Mouse (Mus musculus) kidney, postnatal 0 days (tissue): ENCODE results near the gene Cryge. TPM values are rescaled to one million over a fixed set of nuclear protein-coding genes. Genes with fewer than 3 reads are reported as not detected.
A peak's percentile ranks its signal among the peaks of the same experiment; 100 is the strongest.

Experiments
- ATAC-seq: fragments of 200-750 bp; cut with Nextera tagmentation; replicated peaks from 2 replicates; pipeline ENCODE4 v1.8.0; 2017; ENCODE audit warnings: low read depth, moderate number of reproducible peaks, moderate TSS enrichment, moderate library complexity; ENCODE audit not compliant: low FRiP score
- DNase-seq: peaks from one replicate; pipeline ENCODE4 v3.0.0-alpha.2; 2016; ENCODE audit warnings: low spot score
- H3K27ac ChIP-seq: fragments of 300-500 bp; sonication (generic); 2 replicates; pipeline ENCODE4 v1.5.1; 2014; ENCODE audit warnings: mild to moderate bottlenecking
- H3K27me3 ChIP-seq: fragments of 300-500 bp; sonication (generic); 2 replicates; pipeline ENCODE4 v1.6.1; 2014; ENCODE audit warnings: low read length, mixed read lengths; ENCODE audit not compliant: insufficient read depth
- H3K36me3 ChIP-seq: fragments of 300-500 bp; sonication (generic); 2 replicates; pipeline ENCODE4 v1.6.1; 2014; ENCODE audit warnings: low read length, mixed read lengths; ENCODE audit not compliant: insufficient read depth
- H3K4me1 ChIP-seq: fragments of 300-500 bp; sonication (generic); replicated peaks from 2 replicates; pipeline ENCODE4 v1.6.1; 2014; ENCODE audit warnings: antibody characterized with exemption, low read length, mixed read lengths; ENCODE audit not compliant: insufficient read depth
- H3K4me2 ChIP-seq: fragments of 300-500 bp; sonication (generic); 2 replicates; pipeline ENCODE4 v1.6.1; 2014; ENCODE audit warnings: mild to moderate bottlenecking, low read length, moderate library complexity, mixed read lengths
- H3K4me3 ChIP-seq: fragments of 300-500 bp; sonication (generic); replicated peaks from 2 replicates; pipeline ENCODE4 v1.5.1; 2014; ENCODE audit warnings: low read depth, low read length
- H3K9ac ChIP-seq: fragments of 300-500 bp; sonication (generic); 2 replicates; pipeline ENCODE4 v1.6.1; 2014; ENCODE audit warnings: low read depth, low read length
- H3K9me3 ChIP-seq: fragments of 300-500 bp; sonication (generic); replicated peaks from 2 replicates; pipeline ENCODE4 v1.6.1; 2016; ENCODE audit warnings: low read length, inconsistent platforms, mixed read lengths
- CTCF ChIP-seq: IDR thresholded peaks from 2 replicates; pipeline ENCODE4 v1.5.1; 2016; ENCODE audit warnings: antibody characterized with exemption, low read depth, mild to moderate bottlenecking, moderate library complexity
- WGBS: fragments of 180-500 bp; shearing (Covaris S2); extraction: QIAGEN DNeasy Blood & Tissue Kit; methylation state at CpG from one replicate; pipeline ENCODE4 v1.1.7; 2014; 5-methylcytosine and 5-hydroxymethylcytosine counted together
- polyA plus RNA-seq: library from polyadenylated mRNA; unstranded; fragments of >200 nt; fragmentation: Nextera tagmentation; extraction: Ambion mirVana; gene quantifications from 2 replicates; pipeline ENCODE4 v1.2.1, GENCODE M21; 2015

Gene Cryge
- polyA plus RNA-seq, 1 experiment from 2014 or later: 0.33 TPM

DNA sequence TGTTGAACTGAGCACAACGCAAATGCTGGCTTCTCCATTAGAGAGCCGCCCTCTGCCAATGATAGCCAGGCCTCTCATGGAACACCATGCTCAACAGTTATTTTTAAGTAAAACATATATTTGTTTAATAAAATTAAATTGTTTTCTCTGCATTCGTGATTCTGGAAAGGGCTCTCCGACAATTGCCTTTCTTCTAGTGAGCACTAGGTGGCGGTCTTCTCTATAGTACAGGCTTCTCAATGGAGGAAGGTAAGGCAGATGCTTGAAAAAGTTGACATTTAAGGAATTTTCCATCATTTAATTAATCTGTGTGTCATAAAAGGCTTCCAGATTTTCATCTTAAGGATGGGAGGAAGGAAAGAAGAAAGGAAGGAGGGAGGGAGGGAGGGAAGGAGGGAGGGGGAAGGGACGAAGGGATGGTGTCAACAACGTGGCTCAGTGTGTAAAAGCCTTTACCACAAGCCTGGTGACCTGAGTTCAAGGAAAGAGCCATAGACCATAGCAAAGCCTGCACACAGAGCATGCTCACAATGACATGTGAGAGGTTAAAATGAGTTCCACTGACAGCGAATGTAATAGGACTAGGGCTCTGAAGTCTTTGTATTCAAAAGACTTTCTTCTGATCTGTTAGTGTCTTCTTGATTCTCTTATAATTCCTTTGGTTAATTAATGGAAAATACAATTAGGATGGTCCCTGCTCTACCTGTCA is 4.4 kb downstream of the Cryge start:
- peak; percentile 81 for DNase-seq

DNA sequence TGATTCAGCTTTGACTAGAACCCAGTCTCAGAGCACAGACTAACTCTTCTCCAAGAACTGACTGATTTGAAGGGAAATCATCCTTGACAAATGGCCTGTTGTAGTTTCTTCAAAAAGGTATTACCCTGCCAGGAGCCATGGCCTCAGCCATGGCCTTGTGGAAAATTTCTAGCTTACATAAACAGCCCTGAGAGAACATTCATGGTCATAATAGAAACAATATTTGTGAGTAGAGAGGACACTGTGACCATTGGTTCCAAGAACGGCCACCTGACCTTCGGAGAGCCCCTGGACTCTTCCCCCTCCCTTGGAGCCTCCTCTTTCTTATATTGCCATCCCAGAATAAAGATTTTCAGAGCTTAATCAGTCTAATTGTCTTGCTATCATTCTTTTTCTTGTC is 7.5 kb downstream of the Cryge start:
- DNase-seq: no peak
- H3K36me3 ChIP-seq: no peaks in the 10 kb centered on the region
- H3K27ac ChIP-seq: no peak overlapping the region
- TF ChIP-seq CTCF: no peak
- H3K4me2 ChIP-seq: no peak overlapping the region
- no peaks in the 10 kb centered on the region for H3K27me3 ChIP-seq
- H3K9ac ChIP-seq: no peak overlapping the region
- no peaks in the 10 kb centered on the region for H3K9me3 ChIP-seq
- no peaks in the 10 kb centered on the region for H3K4me1 ChIP-seq
- H3K4me3 ChIP-seq: no peak overlapping the region
- 78% methylated on average over 2 of the region's 2 CpGs for WGBS
- ATAC-seq: no peak

More for the DNA sequence above, 4.4 kb downstream of the Cryge start:
- Histone ChIP-seq H3K4me2 (no peak overlapping the region), H3K4me1 (no peaks in the 10 kb centered on the region), H3K9ac (no peak overlapping the region), H3K27ac (no peak overlapping the region), H3K27me3 (no peaks in the 10 kb centered on the region), H3K36me3 (no peaks in the 10 kb centered on the region), H3K4me3 (no peak overlapping the region), H3K9me3 (no peaks in the 10 kb centered on the region)
- 33% methylated on average over 8 of the region's 8 CpGs for WGBS
- ATAC-seq: no peak
- peak; percentile 81 for TF ChIP-seq CTCF

DNA sequence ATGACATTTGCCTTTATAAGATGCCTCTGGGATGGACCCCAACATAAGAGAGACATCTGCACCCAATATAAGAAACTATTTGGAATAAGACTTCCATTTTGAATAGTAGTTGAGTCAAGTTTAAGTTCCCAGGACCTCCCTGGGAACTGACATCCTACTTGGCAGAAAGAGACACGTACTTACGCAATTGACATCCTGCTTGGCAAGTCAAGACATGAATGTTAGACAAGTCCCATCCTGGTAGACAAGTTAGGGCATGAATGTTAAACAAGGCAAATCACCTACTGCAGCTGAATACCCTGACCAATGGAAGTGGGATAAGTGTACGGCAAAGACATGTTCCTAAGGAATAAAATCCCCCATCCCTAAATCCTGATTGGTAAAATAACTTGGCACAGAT is 9.1 kb downstream of the Cryge start:
- no peak for TF ChIP-seq CTCF
- ATAC-seq: no peak
- H3K4me3 ChIP-seq: no peak overlapping the region
- H3K36me3 ChIP-seq: no peaks in the 10 kb centered on the region
- no peak for DNase-seq
- H3K4me2 ChIP-seq: no peak overlapping the region
- no peaks in the 10 kb centered on the region for H3K9me3 ChIP-seq
- H3K27ac ChIP-seq: no peak overlapping the region
- 93% methylated on average over 3 of the region's 3 CpGs for WGBS
- H3K27me3 ChIP-seq: no peaks in the 10 kb centered on the region
- H3K9ac ChIP-seq: no peak overlapping the region
- H3K4me1 ChIP-seq: no peaks in the 10 kb centered on the region

DNA sequence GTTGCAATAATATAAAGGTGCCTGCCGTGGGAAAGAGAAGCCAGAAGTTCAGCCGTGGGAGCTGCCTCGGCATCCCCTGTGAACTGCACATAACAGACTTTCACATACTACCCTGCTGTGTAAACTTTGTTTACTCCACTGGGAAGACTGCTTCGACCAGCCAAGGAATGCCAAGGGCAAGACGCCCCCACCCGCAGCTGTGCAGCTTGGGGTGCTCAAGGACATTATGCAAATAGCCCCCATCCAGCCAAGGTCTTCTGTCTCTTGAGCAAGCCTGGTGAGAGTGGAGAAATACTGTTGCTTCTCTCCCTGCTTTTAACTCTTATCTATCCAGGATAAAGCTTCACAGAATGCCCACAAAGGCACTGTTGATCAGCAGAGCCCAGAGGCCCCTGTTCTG is 10.1 kb downstream of the Cryge start:
- Histone ChIP-seq H3K4me2 (no peak overlapping the region), H3K9me3 (no peaks in the 10 kb centered on the region), H3K4me1 (no peaks in the 10 kb centered on the region), H3K4me3 (no peak overlapping the region), H3K9ac (no peak overlapping the region), H3K27ac (no peak overlapping the region), H3K36me3 (no peaks in the 10 kb centered on the region), H3K27me3 (no peaks in the 10 kb centered on the region)
- ATAC-seq (no peak), DNase-seq (no peak)
- no peak for TF ChIP-seq CTCF
- WGBS: 53% methylated on average over 6 of the region's 6 CpGs

DNA sequence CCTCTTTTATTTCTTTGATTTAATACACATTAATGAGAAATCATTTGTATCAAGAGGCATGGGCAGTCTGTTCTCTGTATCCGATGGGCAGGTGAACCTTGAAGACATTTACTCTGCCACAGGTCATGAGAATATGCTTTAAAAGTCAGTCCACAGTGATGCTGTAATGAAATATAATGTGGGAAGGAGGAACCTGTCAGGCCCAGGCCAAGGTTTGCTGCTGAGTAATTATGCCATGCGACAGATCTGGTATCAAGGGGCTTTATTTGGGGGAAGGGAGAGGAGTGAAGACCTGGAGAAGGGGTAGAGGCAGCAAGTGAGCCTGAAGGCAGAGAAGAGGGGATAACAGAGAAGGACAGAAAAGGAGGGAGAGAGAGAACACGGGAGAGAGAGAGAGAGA is 11.3 kb downstream of the Cryge start:
- WGBS: 64% methylated on average over 3 of the region's 3 CpGs
- Histone ChIP-seq H3K9ac (no peak overlapping the region), H3K27me3 (no peaks in the 10 kb centered on the region), H3K36me3 (no peaks in the 10 kb centered on the region), H3K27ac (no peak overlapping the region), H3K4me3 (no peak overlapping the region), H3K4me2 (no peak overlapping the region), H3K9me3 (no peaks in the 10 kb centered on the region), H3K4me1 (no peaks in the 10 kb centered on the region)
- TF ChIP-seq CTCF: no peak
- no peak for ATAC-seq
- DNase-seq: no peak

DNA sequence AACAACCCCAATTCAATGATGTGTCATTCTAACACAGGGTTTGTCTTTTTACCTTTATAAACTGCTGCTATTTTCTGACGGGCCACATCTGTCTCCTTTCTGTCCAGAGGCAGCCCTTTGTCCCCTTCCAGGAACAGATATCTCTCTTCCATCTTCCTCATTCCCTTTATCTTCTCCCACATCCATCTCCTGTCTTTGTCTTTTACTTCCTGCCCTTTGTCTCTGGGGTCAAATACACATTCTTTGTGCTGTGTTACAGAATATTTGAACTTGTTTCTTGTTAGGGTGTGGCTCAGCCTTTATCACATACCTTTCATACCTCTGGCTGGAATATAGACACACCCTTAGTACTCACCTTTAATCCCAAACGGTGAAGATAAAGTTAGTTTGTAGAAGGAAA is 13.4 kb downstream of the Cryge start:
- ATAC-seq: no peak
- 71% methylated on average over 2 of the region's 2 CpGs for WGBS
- no peak for DNase-seq

DNA sequence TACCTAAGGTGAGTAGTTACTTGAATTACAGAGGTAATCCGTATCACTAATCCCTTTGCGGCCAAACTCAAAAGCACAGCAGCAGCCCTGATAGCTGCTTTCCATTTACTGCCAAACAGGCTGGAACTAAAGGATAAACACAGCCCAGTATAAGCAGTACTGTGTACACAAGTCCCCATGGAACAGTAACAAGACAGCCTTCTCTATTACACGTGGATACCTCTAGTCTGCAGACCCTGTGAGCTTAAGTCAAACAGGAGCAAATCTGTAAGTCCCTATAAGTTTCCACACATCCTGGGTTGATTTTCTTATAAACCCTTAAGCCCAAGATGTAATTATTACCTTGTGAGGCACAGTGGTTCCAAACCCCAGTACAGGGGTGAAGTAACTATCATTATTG is 15.4 kb downstream of the Cryge start:
- Histone ChIP-seq H3K9ac (no peak overlapping the region), H3K4me2 (no peak overlapping the region), H3K4me3 (no peak overlapping the region), H3K36me3 (no peaks in the 10 kb centered on the region), H3K9me3 (no peaks in the 10 kb centered on the region), H3K27ac (no peak overlapping the region), H3K4me1 (no peaks in the 10 kb centered on the region), H3K27me3 (no peaks in the 10 kb centered on the region)
- no peak for TF ChIP-seq CTCF
- WGBS: 28% methylated on average over 3 of the region's 3 CpGs
- ATAC-seq: no peak
- DNase-seq: no peak

More for the DNA sequence above, 13.4 kb downstream of the Cryge start:
- no peak overlapping the region for H3K4me3 ChIP-seq
- TF ChIP-seq CTCF: no peak
- no peak overlapping the region for H3K4me2 ChIP-seq
- no peaks in the 10 kb centered on the region for H3K36me3 ChIP-seq
- H3K9ac ChIP-seq: no peak overlapping the region
- H3K9me3 ChIP-seq: no peaks in the 10 kb centered on the region
- no peak overlapping the region for H3K27ac ChIP-seq
- H3K4me1 ChIP-seq: no peaks in the 10 kb centered on the region
- H3K27me3 ChIP-seq: no peaks in the 10 kb centered on the region
